Comparison of ENCODE assay signal across 23 mouse cellular contexts in the genomic region with DNA sequence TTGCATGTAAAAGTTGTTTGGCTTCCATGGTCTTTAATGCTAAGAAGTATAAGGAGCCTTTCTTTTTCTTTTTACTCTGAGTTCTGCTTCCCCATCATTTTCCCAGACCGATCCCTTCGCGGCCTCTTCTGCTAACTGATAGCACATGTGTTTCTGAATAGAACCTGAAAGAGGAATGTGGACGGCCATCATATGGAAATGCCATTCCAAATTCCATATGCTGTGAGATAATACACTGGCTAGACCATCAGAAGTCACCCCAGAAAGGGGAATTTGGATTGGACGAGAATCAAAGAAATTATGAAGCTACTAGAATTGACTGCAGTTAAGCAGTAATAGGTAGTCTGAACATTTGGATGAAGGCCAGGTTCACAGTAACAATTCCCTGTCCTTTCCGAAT.
A peak's percentile ranks its signal among the peaks of the same experiment; 100 is the strongest.
DNase-seq lines count a peak whose midpoint lies in the region; ATAC-seq and TF ChIP-seq lines count a peak whose summit lies in the region.
"Had no signal": no experiment of that assay in that cellular context is flagged by ENCODE, and none has a peak within 500 bp of the region (broad histone marks: within the 10 kb centered on the region; RNA-seq: fewer than 3 reads in every experiment).

No protein-coding gene starts in this region.

- WGBS in lung, embryonic 14.5 days = 60% methylated on average over 6 of the region's 6 CpGs
- WGBS in hindbrain, embryonic 13.5 days = 74% methylated on average over 6 of the region's 6 CpGs

- H3K4me1 ChIP-seq in lung, embryonic 14.5 days (ENCODE audit: insufficient read depth) = no peaks in the 10 kb centered on the region
- H3K4me1 ChIP-seq in embryonic fibroblast, embryonic 13.5 days (ENCODE audit: control insufficient read depth, insufficient read depth, low read length) = peaks cover 5% of the 10 kb centered on the region
- no peaks in the 10 kb centered on the region for H3K4me1 ChIP-seq in hindbrain, embryonic 13.5 days (replicated peaks)
- H3K4me1 ChIP-seq: midbrain, embryonic 15.5 days; neural tube, embryonic 12.5 days had no signal

- no peak overlapping the region for H3K4me3 ChIP-seq in lung, embryonic 14.5 days (ENCODE audit: low read depth, low read length)
- H3K4me3 ChIP-seq in embryonic fibroblast, embryonic 13.5 days (ENCODE audit: insufficient read depth, low read length) = no peak overlapping the region
- H3K4me3 ChIP-seq in hindbrain, embryonic 13.5 days = no peak overlapping the region
- H3K4me3 ChIP-seq: forebrain, embryonic 13.5 days; midbrain, embryonic 15.5 days; neural tube, embryonic 12.5 days had no signal

- H3K9me3 ChIP-seq in lung, embryonic 14.5 days (ENCODE audit: low read depth, low read length) = no peaks in the 10 kb centered on the region
- no peaks in the 10 kb centered on the region for H3K9me3 ChIP-seq in hindbrain, embryonic 13.5 days
- H3K9me3 ChIP-seq: forebrain, embryonic 13.5 days; midbrain, embryonic 15.5 days; neural tube, embryonic 12.5 days had no signal

- TF ChIP-seq CTCF in lung, embryonic 14.5 days (IDR thresholded peaks at IDR 0.05; ENCODE audit: low read depth) = no peak
- TF ChIP-seq CTCF in embryonic fibroblast, embryonic 13.5 days (IDR thresholded peaks at IDR 0.05; ENCODE audit: borderline replicate concordance, insufficient read depth, low read length) = no peak

- DNase-seq in embryo, embryonic 10 days (ENCODE audit: low spot score) = peak; percentile 24
- no peak for DNase-seq in embryo, embryonic 9.5 days (ENCODE audit: extremely low spot score)
- DNase-seq in lung, embryonic 14.5 days = peak; percentile 14
- DNase-seq in lung, adult 18-20 months = no peak
- DNase-seq in mesoderm, embryonic 11.5 days (ENCODE audit: low read depth, low spot score) = peak; percentile 62
- no peak for DNase-seq in layer of hippocampus, postnatal 36 days
- DNase-seq: adrenal gland, postnatal 14 days; cerebellum, adult 2 months; cerebellum, postnatal 25 days; gastrocnemius, postnatal 36 days; layer of hippocampus, adult 9-11 months; left cerebral cortex, postnatal 4 days; lung, postnatal 4 days; right cerebral cortex, postnatal 14 days; thymus, postnatal 14 days had no signal

- no peaks in the 10 kb centered on the region for H3K27me3 ChIP-seq in lung, embryonic 14.5 days (ENCODE audit: insufficient read depth, low read length)
- no peaks in the 10 kb centered on the region for H3K27me3 ChIP-seq in hindbrain, embryonic 13.5 days
- H3K27me3 ChIP-seq: forebrain, embryonic 13.5 days; midbrain, embryonic 15.5 days; neural tube, embryonic 12.5 days had no signal

- H3K36me3 ChIP-seq in lung, embryonic 14.5 days (ENCODE audit: insufficient read depth) = no peaks in the 10 kb centered on the region
- no peaks in the 10 kb centered on the region for H3K36me3 ChIP-seq in hindbrain, embryonic 13.5 days
- H3K36me3 ChIP-seq: midbrain, embryonic 15.5 days; neural tube, embryonic 12.5 days had no signal

- ATAC-seq in lung, embryonic 14.5 days (ENCODE audit: insufficient read depth) = no peak
- no peak for ATAC-seq in hindbrain, embryonic 13.5 days (ENCODE audit: low FRiP score)
- ATAC-seq: forebrain, embryonic 13.5 days; intestine, postnatal 0 days; midbrain, embryonic 15.5 days had no signal

- no peak overlapping the region for H3K27ac ChIP-seq in lung, embryonic 14.5 days (ENCODE audit: low read depth)
- H3K27ac ChIP-seq in embryonic fibroblast, embryonic 13.5 days (ENCODE audit: insufficient read depth, low read length) = peak overlapping the region; percentile 72
- no peak overlapping the region for H3K27ac ChIP-seq in hindbrain, embryonic 13.5 days
- H3K27ac ChIP-seq: forebrain, embryonic 13.5 days; kidney, postnatal 0 days; liver, embryonic 14.5 days; midbrain, embryonic 15.5 days; neural tube, embryonic 12.5 days had no signal

- no peak for TF ChIP-seq POLR2A in embryonic fibroblast, embryonic 13.5 days (IDR thresholded peaks at IDR 0.05; ENCODE audit: low read depth, low read length)

- no peak overlapping the region for H3K4me2 ChIP-seq in lung, embryonic 14.5 days
- H3K4me2 ChIP-seq in hindbrain, embryonic 13.5 days = no peak overlapping the region
- H3K4me2 ChIP-seq: forebrain, embryonic 13.5 days; midbrain, embryonic 15.5 days; neural tube, embryonic 12.5 days had no signal

- H3K9ac ChIP-seq in lung, embryonic 14.5 days = no peak overlapping the region
- H3K9ac ChIP-seq in hindbrain, embryonic 13.5 days = no peak overlapping the region
- H3K9ac ChIP-seq: forebrain, embryonic 13.5 days; liver, embryonic 14.5 days; midbrain, embryonic 15.5 days; neural tube, embryonic 12.5 days had no signal

Comparison
In these comparisons a context has a peak if more than half of its experiments do, and no peak if none do; other contexts are left out.
1. DNase-seq: peak in embryo, embryonic 10 days (single experiment), lung, embryonic 14.5 days (single experiment) and mesoderm, embryonic 11.5 days (single experiment); none in embryo, embryonic 9.5 days (single experiment), lung, adult 18-20 months (0 of 2) and layer of hippocampus, postnatal 36 days (0 of 2).